Mouse (Mus musculus): ENCODE measurements at regions not wholly inside any gene's neighbourhood (a gene's known extent, or its start where the extent isn't known, plus 50 kb on each side); places are given as distances from the start of the nearest gene placed in this dataset.

DNA sequence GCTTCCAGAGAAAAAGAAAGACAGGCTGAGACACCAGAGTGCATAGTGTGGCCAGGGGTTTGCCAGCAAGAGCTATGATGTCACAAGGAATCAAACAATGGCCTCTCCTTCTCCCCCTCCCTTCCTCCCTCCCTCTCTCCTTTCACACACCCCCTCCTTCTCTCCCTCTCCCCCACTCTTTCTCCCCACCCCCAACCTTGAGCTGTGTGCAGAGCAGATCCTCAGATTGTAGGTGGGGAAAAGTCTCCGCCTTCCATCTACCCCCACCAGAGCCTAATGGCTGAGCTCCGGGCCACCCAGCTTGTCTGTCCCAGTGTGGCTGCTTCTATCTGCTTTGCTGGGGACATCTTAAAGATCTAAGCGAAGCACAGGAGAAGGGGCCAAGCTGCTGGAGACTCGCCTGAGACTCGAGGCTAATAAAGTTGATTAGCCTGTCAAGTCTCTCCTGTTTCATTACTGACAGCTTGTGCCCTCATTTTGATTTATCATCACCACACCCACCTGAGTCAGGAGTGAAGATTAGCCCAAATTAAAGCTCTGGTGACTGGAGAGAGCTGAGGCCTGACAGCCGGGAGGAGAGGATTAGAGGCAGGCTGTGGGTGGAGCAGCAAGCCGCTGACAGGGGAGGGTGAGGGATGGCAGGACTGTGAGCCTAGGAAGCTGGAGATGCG, 272.8 kb downstream of the Cbln1 start:
- TF ChIP-seq CTCF (IDR thresholded peaks at IDR 0.05) (no peak), EP300 (IDR thresholded peaks at IDR 0.05) (no peak)

All from lung, postnatal 0 days (tissue).